In the genomic region with DNA sequence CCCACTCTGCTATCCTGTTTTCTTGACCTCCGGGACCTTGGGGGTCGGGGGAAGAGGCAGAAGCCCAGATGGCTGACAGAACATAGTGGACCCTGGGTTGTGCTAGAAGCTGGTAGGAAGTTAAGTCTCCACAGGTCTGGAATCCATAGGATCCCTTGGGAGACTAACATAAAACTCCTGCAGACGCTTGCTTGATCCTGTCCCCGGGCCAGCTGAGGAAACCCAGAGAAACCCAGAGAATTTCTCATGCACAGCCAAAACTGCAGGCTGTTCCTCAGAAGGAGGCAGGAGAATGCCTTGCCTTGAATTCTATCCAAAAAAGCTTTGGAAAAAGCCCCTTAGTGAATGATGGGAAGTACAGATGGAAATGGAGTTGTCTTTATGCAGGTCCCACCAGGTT, we compare ENCODE assay signal across 15 mouse cellular contexts. TPM values are rescaled to one million over a fixed set of nuclear protein-coding genes. Genes with fewer than 3 reads are reported as not detected.
DNase-seq lines count a peak whose midpoint lies in the region; ATAC-seq lines count a peak whose summit lies in the region.
"Had no signal": no experiment of that assay in that cellular context is flagged by ENCODE, and none has a peak within 500 bp of the region (broad histone marks: within the 10 kb centered on the region; RNA-seq: fewer than 3 reads in every experiment).

No protein-coding gene starts in this region.

- H3K27me3 ChIP-seq in forebrain, embryonic 13.5 days: peaks cover 5% of the 10 kb centered on the region; the same call in 1 of the 2 replicates
- no peaks in the 10 kb centered on the region for H3K27me3 ChIP-seq in hindbrain, embryonic 16.5 days (replicated peaks; ENCODE audit: control insufficient read depth, insufficient read depth, low read length)
- peaks cover 17% of the 10 kb centered on the region; the same call in 1 of the 2 replicates for H3K27me3 ChIP-seq in neural tube, embryonic 12.5 days (replicated peaks)

- no peak for ATAC-seq in forebrain, embryonic 13.5 days
- no peak for ATAC-seq in hindbrain, embryonic 16.5 days
- no peak for ATAC-seq in neural tube, embryonic 12.5 days (ENCODE audit: low FRiP score, low read depth)
- ATAC-seq: lung, postnatal 0 days had no signal

- peaks cover 86% of the 10 kb centered on the region for H3K4me1 ChIP-seq in forebrain, embryonic 13.5 days
- H3K4me1 ChIP-seq in hindbrain, embryonic 16.5 days (ENCODE audit: control insufficient read depth, insufficient read depth, low read depth, low read length): peaks cover 48% of the 10 kb centered on the region
- H3K4me1 ChIP-seq in neural tube, embryonic 12.5 days: peaks cover 68% of the 10 kb centered on the region

- peak; percentile 11 to 18 for DNase-seq in cerebellum, postnatal 14 days
- no peak for DNase-seq in cerebellum, postnatal 36 days
- no peak for DNase-seq in kidney, adult 8-10 months
- DNase-seq in thymus, postnatal 36 days: no peak
- DNase-seq in spleen, postnatal 10 days (ENCODE audit: low spot score in 2 of 2): no peak
- DNase-seq: cerebellum, adult 8-10 months; kidney, postnatal 10 days; right cerebral cortex, postnatal 14 days had no signal

- peak overlapping the region; percentile 89 for H3K4me3 ChIP-seq in forebrain, embryonic 13.5 days
- peak overlapping the region; percentile 79 for H3K4me3 ChIP-seq in hindbrain, embryonic 16.5 days (ENCODE audit: low read length)
- H3K4me3 ChIP-seq in neural tube, embryonic 12.5 days: peak overlapping the region; percentile 85
- H3K4me3 ChIP-seq: embryonic facial prominence, embryonic 13.5 days; heart, embryonic 15.5 days had no signal

- peak overlapping the region; percentile 67 for H3K27ac ChIP-seq in forebrain, embryonic 13.5 days
- H3K27ac ChIP-seq in hindbrain, embryonic 16.5 days (ENCODE audit: low read depth, low read length): peak overlapping the region; percentile 93
- H3K27ac ChIP-seq in neural tube, embryonic 12.5 days: 0 out of 2 replicates have a peak overlapping the region, but pooled peaks have one; percentile 13
- H3K27ac ChIP-seq: embryonic facial prominence, embryonic 13.5 days; heart, embryonic 15.5 days had no signal

- no peaks in the 10 kb centered on the region for H3K9me3 ChIP-seq in forebrain, embryonic 13.5 days (replicated peaks)
- H3K9me3 ChIP-seq in hindbrain, embryonic 16.5 days (ENCODE audit: control insufficient read depth, low read length): no peaks in the 10 kb centered on the region
- no peaks in the 10 kb centered on the region for H3K9me3 ChIP-seq in neural tube, embryonic 12.5 days
- H3K9me3 ChIP-seq: embryonic facial prominence, embryonic 13.5 days; heart, embryonic 15.5 days had no signal

- peaks cover 17% of the 10 kb centered on the region for H3K36me3 ChIP-seq in forebrain, embryonic 13.5 days (ENCODE audit: poor library complexity, severe bottlenecking)
- no peaks in the 10 kb centered on the region for H3K36me3 ChIP-seq in hindbrain, embryonic 16.5 days (ENCODE audit: control insufficient read depth, insufficient read depth, low read length)
- peaks cover 25% of the 10 kb centered on the region for H3K36me3 ChIP-seq in neural tube, embryonic 12.5 days
- H3K36me3 ChIP-seq: embryonic facial prominence, embryonic 13.5 days; heart, embryonic 15.5 days had no signal

- 70% methylated on average over 4 of the region's 4 CpGs for WGBS in forebrain, embryonic 13.5 days
- 40% methylated on average over 4 of the region's 4 CpGs for WGBS in hindbrain, embryonic 16.5 days
- WGBS in neural tube, embryonic 12.5 days: 62% methylated on average over 4 of the region's 4 CpGs

- peak overlapping the region; percentile 90 for H3K4me2 ChIP-seq in forebrain, embryonic 13.5 days
- H3K4me2 ChIP-seq in hindbrain, embryonic 16.5 days (ENCODE audit: low read length): peak overlapping the region; percentile 66
- peak overlapping the region; percentile 78 for H3K4me2 ChIP-seq in neural tube, embryonic 12.5 days (replicated peaks)
- H3K4me2 ChIP-seq: embryonic facial prominence, embryonic 13.5 days; heart, embryonic 15.5 days; liver, embryonic 11.5 days had no signal

- peak overlapping the region; percentile 99 for H3K9ac ChIP-seq in forebrain, embryonic 13.5 days
- H3K9ac ChIP-seq in hindbrain, embryonic 16.5 days (ENCODE audit: low read depth, low read length): peak overlapping the region; percentile 91
- peak overlapping the region; percentile 99 for H3K9ac ChIP-seq in neural tube, embryonic 12.5 days
- H3K9ac ChIP-seq: embryonic facial prominence, embryonic 13.5 days; heart, embryonic 15.5 days had no signal

RNA-seq across cellular contexts. Expression of a gene that starts 2.1 kb away (rescaled TPM):
- polyA plus RNA-seq in forebrain, embryonic 13.5 days (2015; fragmentation: Nextera tagmentation; extraction: Ambion mirVana): 17.5 and 19.9 TPM in 2 replicates
- polyA plus RNA-seq in hindbrain, embryonic 16.5 days (2015; fragmentation: Nextera tagmentation; extraction: Ambion mirVana): 7.6 and 8.0 TPM in 2 replicates
- polyA plus RNA-seq in neural tube, embryonic 12.5 days (2016; fragmentation: Nextera tagmentation; extraction: Ambion mirVana): 34.5 and 35.4 TPM in 2 replicates
- polyA plus RNA-seq: heart, embryonic 15.5 days; liver, embryonic 11.5 days; lung, postnatal 0 days had no signal

RNA-seq across cellular contexts. Expression of a gene that starts 21.9 kb away (rescaled TPM):
- 10.3 and 10.7 TPM in 2 replicates for polyA plus RNA-seq in forebrain, embryonic 13.5 days (2015; fragmentation: Nextera tagmentation; extraction: Ambion mirVana)
- 28.6 and 32.1 TPM in 2 replicates for polyA plus RNA-seq in hindbrain, embryonic 16.5 days (2015; fragmentation: Nextera tagmentation; extraction: Ambion mirVana)
- polyA plus RNA-seq in neural tube, embryonic 12.5 days (2016; fragmentation: Nextera tagmentation; extraction: Ambion mirVana): 19.5 and 20.2 TPM in 2 replicates

RNA-seq across cellular contexts. Expression of a gene that starts 60.0 kb away (rescaled TPM):
- 1.4 and 1.8 TPM in 2 replicates for polyA plus RNA-seq in forebrain, embryonic 13.5 days (2015; fragmentation: Nextera tagmentation; extraction: Ambion mirVana)
- 1.3 TPM in 2 replicates for polyA plus RNA-seq in hindbrain, embryonic 16.5 days (2015; fragmentation: Nextera tagmentation; extraction: Ambion mirVana)
- polyA plus RNA-seq in neural tube, embryonic 12.5 days (2016; fragmentation: Nextera tagmentation; extraction: Ambion mirVana): 22.6 and 26.3 TPM in 2 replicates

Comparison
In these comparisons a context has a peak if more than half of its experiments do, and no peak if none do; other contexts are left out.
1. DNase-seq: peak in cerebellum, postnatal 14 days (2 of 2); none in cerebellum, postnatal 36 days (0 of 2), kidney, adult 8-10 months (0 of 2), thymus, postnatal 36 days (0 of 2) and spleen, postnatal 10 days (0 of 2).
2. H3K27ac ChIP-seq: peak in every context shown above with its lines; median percentile 93 in hindbrain, embryonic 16.5 days; 67 in forebrain, embryonic 13.5 days; 13 in neural tube, embryonic 12.5 days.
3. Peak in every context shown above with its lines, with median percentiles within 50 percentile points of each other: H3K4me2 ChIP-seq, H3K4me3 ChIP-seq and H3K9ac ChIP-seq.